Mouse (Mus musculus): ENCODE measurements around the gene Grm5. TPM values are rescaled to one million over a fixed set of nuclear protein-coding genes. Genes with fewer than 3 reads are reported as not detected.

The Grm5 gene
- total and polyA plus RNA-seq, 2 experiments from 2014 or later, result 57.9 to 179 TPM

GRCm38 (mm10) chr7:87950205-87950604 lies 366.2 kb downstream of the Grm5 start:
- TF ChIP-seq CTCF (IDR thresholded peaks at IDR 0.05; ENCODE audit: low read depth), result no peak
- ATAC-seq, result no peak

GRCm38 (mm10) chr7:87973216-87973615 lies 389.2 kb downstream of the Grm5 start:
- no peaks in the 10 kb centered on the region for H3K36me3 ChIP-seq (ENCODE audit: insufficient read depth, low read length)
- H3K4me1 ChIP-seq (ENCODE audit: insufficient read depth, low read length), result no peaks in the 10 kb centered on the region
- H3K4me3 ChIP-seq (ENCODE audit: low read length), result no peak overlapping the region
- H3K27ac ChIP-seq, result no peak overlapping the region
- no peak for TF ChIP-seq CTCF (IDR thresholded peaks at IDR 0.05; ENCODE audit: low read depth)
- DNase-seq (ENCODE audit: low spot score), result no peak
- ATAC-seq, result no peak
- H3K9ac ChIP-seq (replicated peaks; ENCODE audit: low read length), result no peak overlapping the region
- 38% methylated on average over 1 of the region's 1 CpGs for WGBS
- H3K9me3 ChIP-seq (ENCODE audit: low read length), result no peaks in the 10 kb centered on the region
- H3K27me3 ChIP-seq (ENCODE audit: insufficient read depth, low read length), result no peaks in the 10 kb centered on the region
- H3K4me2 ChIP-seq (ENCODE audit: low read depth, low read length), result no peak overlapping the region

More at GRCm38 (mm10) chr7:87950205-87950604, 366.2 kb downstream of the Grm5 start:
- no peak for DNase-seq (ENCODE audit: low spot score)
- no peaks in the 10 kb centered on the region for H3K36me3 ChIP-seq (ENCODE audit: insufficient read depth, low read length)
- H3K4me1 ChIP-seq (ENCODE audit: insufficient read depth, low read length), result no peaks in the 10 kb centered on the region
- H3K9ac ChIP-seq (replicated peaks; ENCODE audit: low read length), result no peak overlapping the region
- H3K4me3 ChIP-seq (ENCODE audit: low read length), result no peak overlapping the region
- no peaks in the 10 kb centered on the region for H3K27me3 ChIP-seq (ENCODE audit: insufficient read depth, low read length)
- H3K9me3 ChIP-seq (ENCODE audit: low read length), result no peaks in the 10 kb centered on the region
- no peak overlapping the region for H3K27ac ChIP-seq
- H3K4me2 ChIP-seq (ENCODE audit: low read depth, low read length), result no peak overlapping the region
- 94% methylated on average over 1 of the region's 1 CpGs for WGBS

GRCm38 (mm10) chr7:87975041-87975440 lies 391.1 kb downstream of the Grm5 start:
- H3K27me3 ChIP-seq (ENCODE audit: insufficient read depth, low read length), result no peaks in the 10 kb centered on the region
- ATAC-seq (no peak), DNase-seq (ENCODE audit: low spot score) (peak; percentile 36)
- H3K36me3 ChIP-seq (ENCODE audit: insufficient read depth, low read length), result no peaks in the 10 kb centered on the region
- H3K4me3 ChIP-seq (ENCODE audit: low read length), result no peak overlapping the region
- WGBS, result 52% methylated on average over 8 of the region's 8 CpGs
- TF ChIP-seq CTCF (IDR thresholded peaks at IDR 0.05; ENCODE audit: low read depth), result no peak
- no peak overlapping the region for H3K4me2 ChIP-seq (ENCODE audit: low read depth, low read length)
- no peak overlapping the region for H3K27ac ChIP-seq
- no peaks in the 10 kb centered on the region for H3K9me3 ChIP-seq (ENCODE audit: low read length)
- no peak overlapping the region for H3K9ac ChIP-seq (replicated peaks; ENCODE audit: low read length)
- no peaks in the 10 kb centered on the region for H3K4me1 ChIP-seq (ENCODE audit: insufficient read depth, low read length)

- 61% methylated on average over 2 of the region's 2 CpGs for WGBS
- ATAC-seq (no peak), DNase-seq (ENCODE audit: low spot score) (no peak)
- Histone ChIP-seq H3K4me1 (ENCODE audit: insufficient read depth, low read length) (no peaks in the 10 kb centered on the region), H3K9me3 (ENCODE audit: low read length) (no peaks in the 10 kb centered on the region), H3K27ac (no peak overlapping the region), H3K4me3 (ENCODE audit: low read length) (no peak overlapping the region), H3K36me3 (ENCODE audit: insufficient read depth, low read length) (no peaks in the 10 kb centered on the region), H3K4me2 (ENCODE audit: low read depth, low read length) (no peak overlapping the region), H3K27me3 (ENCODE audit: insufficient read depth, low read length) (no peaks in the 10 kb centered on the region), H3K9ac (replicated peaks; ENCODE audit: low read length) (no peak overlapping the region)
- TF ChIP-seq CTCF (IDR thresholded peaks at IDR 0.05; ENCODE audit: low read depth), result no peak
Observed at GRCm38 (mm10) chr7:87983494-87983893, 399.5 kb downstream of the Grm5 start.

- TF ChIP-seq CTCF (IDR thresholded peaks at IDR 0.05; ENCODE audit: low read depth), result no peak
- WGBS, result 80% methylated on average over 3 of the region's 3 CpGs
Observed at GRCm38 (mm10) chr7:88014451-88014850, 430.5 kb downstream of the Grm5 start.

GRCm38 (mm10) chr7:88027411-88028132 lies 443.6 kb downstream of the Grm5 start:
- ATAC-seq (peak; percentile 76), DNase-seq (ENCODE audit: low spot score) (peak; percentile 57)
- TF ChIP-seq CTCF (IDR thresholded peaks at IDR 0.05; ENCODE audit: low read depth), result peak; percentile 42; the same call in 1 of the 2 replicates
- Histone ChIP-seq H3K27me3 (ENCODE audit: insufficient read depth, low read length) (no peaks in the 10 kb centered on the region), H3K9me3 (ENCODE audit: low read length) (no peaks in the 10 kb centered on the region), H3K9ac (replicated peaks; ENCODE audit: low read length) (no peak overlapping the region), H3K27ac (no peak overlapping the region), H3K4me3 (ENCODE audit: low read length) (no peak overlapping the region), H3K36me3 (ENCODE audit: insufficient read depth, low read length) (no peaks in the 10 kb centered on the region), H3K4me1 (ENCODE audit: insufficient read depth, low read length) (no peaks in the 10 kb centered on the region), H3K4me2 (ENCODE audit: low read depth, low read length) (no peak overlapping the region)
- WGBS, result 38% methylated on average over 3 of the region's 3 CpGs

More at GRCm38 (mm10) chr7:88014451-88014850, 430.5 kb downstream of the Grm5 start:
- Histone ChIP-seq H3K9me3 (ENCODE audit: low read length) (no peaks in the 10 kb centered on the region), H3K27me3 (ENCODE audit: insufficient read depth, low read length) (no peaks in the 10 kb centered on the region), H3K9ac (replicated peaks; ENCODE audit: low read length) (no peak overlapping the region), H3K4me2 (ENCODE audit: low read depth, low read length) (no peak overlapping the region), H3K4me1 (ENCODE audit: insufficient read depth, low read length) (no peaks in the 10 kb centered on the region), H3K4me3 (ENCODE audit: low read length) (no peak overlapping the region), H3K27ac (no peak overlapping the region), H3K36me3 (ENCODE audit: insufficient read depth, low read length) (no peaks in the 10 kb centered on the region)
- DNase-seq (ENCODE audit: low spot score), result no peak
- ATAC-seq, result no peak

- H3K27me3 ChIP-seq (ENCODE audit: insufficient read depth, low read length), result no peaks in the 10 kb centered on the region
- H3K9ac ChIP-seq (replicated peaks; ENCODE audit: low read length), result no peak overlapping the region
- TF ChIP-seq CTCF (IDR thresholded peaks at IDR 0.05; ENCODE audit: low read depth), result no peak
- no peaks in the 10 kb centered on the region for H3K36me3 ChIP-seq (ENCODE audit: insufficient read depth, low read length)
- no peaks in the 10 kb centered on the region for H3K4me1 ChIP-seq (ENCODE audit: insufficient read depth, low read length)
- DNase-seq (ENCODE audit: low spot score) (no peak), ATAC-seq (no peak)
- H3K4me3 ChIP-seq (ENCODE audit: low read length), result no peak overlapping the region
- no peak overlapping the region for H3K27ac ChIP-seq
- H3K4me2 ChIP-seq (ENCODE audit: low read depth, low read length), result no peak overlapping the region
- H3K9me3 ChIP-seq (ENCODE audit: low read length), result no peaks in the 10 kb centered on the region
Observed at GRCm38 (mm10) chr7:88047366-88047765, 463.4 kb downstream of the Grm5 start.
